Mouse (Mus musculus) layer of hippocampus, postnatal 25 days (tissue): Measurements from ENCODE around the gene Cks2. TPM values are rescaled to one million over a fixed set of nuclear protein-coding genes. Genes with fewer than 3 reads are reported as not detected.

ENCODE experiments used
- DNase-seq, 2 experiments: peaks; one replicate each; pipeline ENCODE4 v3.0.0; 2022; ENCODE audit warnings: mixed read lengths in 2 of 2, low spot score in 1 of 2; ENCODE audit errors: extremely low spot score in 1 of 2
- total RNA-seq, 2 experiments: library from RNA; stranded (reverse); gene quantifications; 2 replicates each; pipeline ENCODE4 v1.2.3; 2021

The Cks2 gene
- total RNA-seq, 2 experiments from 2014 or later, result 1.3 TPM

GRCm38 (mm10) chr13:51677630-51678185 is 32.7 kb downstream of the Cks2 start:
- DNase-seq, result no peak

- no peak for DNase-seq
Measured at GRCm38 (mm10) chr13:51678687-51679086, 33.7 kb downstream of the Cks2 start.

- no peak for DNase-seq
Measured at GRCm38 (mm10) chr13:51679332-51679731, 34.3 kb downstream of the Cks2 start.

- DNase-seq, result no peak
Measured at GRCm38 (mm10) chr13:51681076-51681475, 36.0 kb downstream of the Cks2 start.

DNA sequence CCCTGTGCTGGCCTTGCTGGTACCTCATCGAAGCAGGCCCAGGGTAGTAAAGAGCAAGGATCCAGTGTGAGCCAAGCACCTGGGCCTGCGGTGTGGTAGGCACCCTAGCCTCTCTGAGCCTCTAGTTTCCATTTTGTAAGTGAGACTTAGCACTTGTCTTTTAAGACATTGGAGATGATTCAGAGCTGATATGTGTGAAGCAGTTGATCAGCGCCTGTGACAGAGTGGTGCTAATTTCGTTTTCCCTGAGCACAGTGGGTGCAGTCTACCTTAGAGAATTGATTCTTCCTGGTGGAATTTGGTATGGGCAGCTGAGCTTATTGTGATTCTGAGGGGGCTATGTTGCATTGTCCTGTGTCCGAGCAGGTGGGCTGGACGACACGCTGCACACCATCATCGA is 36.6 kb downstream of the Cks2 start:
- no peak for DNase-seq

DNA sequence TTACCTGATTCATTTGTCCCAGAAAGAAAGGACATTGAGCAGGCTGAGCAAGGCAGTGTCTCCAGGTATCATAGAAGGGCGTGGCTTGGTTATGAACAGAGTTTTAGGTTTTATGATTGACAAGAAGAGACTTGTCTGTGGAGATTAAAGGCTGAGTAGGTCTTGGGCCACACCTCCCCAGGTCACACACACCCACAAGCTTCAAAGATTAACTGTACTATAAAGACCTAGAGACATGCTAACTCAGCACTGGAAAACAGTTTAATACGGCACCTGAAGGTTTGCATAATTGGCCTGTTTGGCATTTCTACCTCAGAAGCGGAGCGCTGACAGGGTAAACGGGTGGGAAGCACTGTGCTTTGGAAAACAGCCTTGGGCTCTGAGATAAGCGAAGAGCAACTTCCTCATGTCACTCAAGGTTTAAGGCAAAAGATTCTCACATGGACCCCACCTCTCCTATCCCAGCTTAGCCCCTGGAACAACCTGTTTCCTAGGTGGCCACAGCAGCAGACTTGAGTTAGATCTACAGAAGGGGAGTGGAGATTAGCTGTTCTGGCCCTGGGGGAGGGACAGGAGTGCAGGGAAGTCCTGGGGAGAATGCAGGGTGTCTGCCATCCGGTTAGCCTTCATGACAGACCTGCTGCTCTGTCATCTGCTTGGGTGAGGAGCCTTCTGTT is 40.4 kb downstream of the Cks2 start:
- DNase-seq, result no peak

GRCm38 (mm10) chr13:51686966-51687365 is 41.9 kb downstream of the Cks2 start:
- no peak for DNase-seq

DNA sequence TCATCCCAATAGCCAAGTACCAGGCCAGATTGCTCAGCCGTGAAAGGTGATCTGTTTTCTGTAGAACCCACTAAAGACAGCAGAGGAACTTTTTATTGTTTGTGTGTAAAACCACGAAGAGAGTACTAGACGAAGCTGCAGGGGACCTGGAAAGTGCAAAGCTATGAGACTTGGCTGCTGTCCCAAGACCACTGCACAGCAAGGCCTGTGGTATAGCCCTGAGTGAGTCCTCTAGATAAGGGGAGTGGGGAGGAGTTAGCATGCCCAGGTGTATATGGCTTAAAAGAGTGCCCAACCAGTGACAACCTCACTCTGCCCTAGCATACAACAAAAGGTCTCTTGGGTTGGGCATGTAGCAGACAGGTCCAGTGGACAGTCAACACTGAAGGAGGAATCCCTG is 43.7 kb downstream of the Cks2 start:
- DNase-seq, result no peak

DNA sequence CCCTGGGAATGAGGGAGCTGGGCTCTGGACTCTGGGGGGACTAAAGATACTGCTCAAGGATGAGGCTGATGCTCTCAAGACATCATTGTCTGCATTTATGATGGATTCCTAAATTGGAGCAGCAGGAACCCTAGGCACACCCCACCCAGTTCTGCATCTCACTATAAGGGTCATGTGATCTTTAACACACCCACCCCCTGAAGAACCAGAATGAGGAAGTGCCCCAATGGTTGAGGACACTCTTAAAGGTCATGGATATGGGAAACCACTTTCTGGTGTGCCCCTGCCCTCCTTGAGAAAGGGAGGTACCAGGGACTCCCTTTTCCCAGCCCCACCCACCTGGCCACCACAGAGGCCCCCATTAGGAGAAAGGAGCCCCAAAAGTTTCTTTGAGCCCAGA is 51.4 kb downstream of the Cks2 start:
- DNase-seq, result no peak

DNA sequence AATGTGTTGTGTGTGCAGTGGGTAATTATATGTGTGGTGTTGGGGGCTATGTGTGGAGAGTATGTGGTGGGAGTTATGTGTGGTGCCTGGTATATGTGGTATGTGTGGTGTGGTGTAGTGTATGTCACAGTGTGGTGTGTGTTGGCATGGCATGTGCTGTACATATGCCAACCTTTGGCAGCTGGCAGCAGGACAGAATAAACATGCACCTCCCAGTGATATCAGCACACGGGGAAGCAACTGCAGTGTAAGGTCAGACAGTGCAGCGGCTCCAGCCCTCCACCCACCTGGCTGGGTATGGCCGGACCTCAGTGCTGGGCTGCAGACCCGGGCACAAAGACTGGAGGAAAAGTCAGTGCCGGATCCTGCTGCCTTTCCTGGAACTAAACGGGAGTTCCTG is 52.4 kb downstream of the Cks2 start:
- DNase-seq, result no peak

GRCm38 (mm10) chr13:51697897-51698296 is 52.9 kb downstream of the Cks2 start:
- no peak for DNase-seq

DNA sequence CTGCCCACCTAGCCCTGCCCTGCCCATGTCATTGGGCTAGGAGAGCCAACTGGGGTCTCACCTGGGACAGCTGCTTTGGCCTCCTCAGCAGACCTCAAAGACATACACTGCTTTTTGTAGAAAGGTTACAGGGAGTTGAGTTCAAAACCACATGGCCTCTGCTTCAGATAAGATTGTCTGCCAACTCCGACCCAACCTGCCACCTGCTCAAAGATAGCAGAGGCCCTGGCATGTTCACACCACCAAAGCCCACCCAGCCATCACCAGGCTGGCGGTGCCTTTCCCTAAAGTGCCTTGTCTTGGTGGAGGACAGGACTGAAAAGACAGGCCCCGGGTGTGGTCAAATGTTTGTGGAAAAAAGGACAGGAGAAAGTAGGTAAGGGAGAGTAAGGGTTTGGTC is 53.3 kb downstream of the Cks2 start:
- no peak for DNase-seq

Other genes starting within 250 kb of the Cks2 start
- 1 to 10 TPM; 5.9 to 6.1 TPM for gene S1pr3, start 236.6 kb upstream of the Cks2 start, total RNA-seq
- 100 to 1,000 TPM; 113 to 143 TPM for gene Shc3, start 75.8 kb upstream of the Cks2 start, total RNA-seq
- gene Secisbp2, start 6.5 kb downstream of the Cks2 start, total RNA-seq, result 10 to 100 TPM; 17.1 to 19.6 TPM
- 100 to 1,000 TPM; 127 to 132 TPM for gene Sema4d, start 148.5 kb downstream of the Cks2 start, total RNA-seq
- gene Gadd45g, start 201.4 kb downstream of the Cks2 start, total RNA-seq, result 10 to 100 TPM; 16.5 to 24.1 TPM